Mouse (Mus musculus): ENCODE results near the gene Cavin1. TPM values are rescaled to one million over a fixed set of nuclear protein-coding genes. Genes with fewer than 3 reads are reported as not detected.

Cavin1 gene
- polyA plus RNA-seq, 2 experiments = 96.8 to 135 TPM

DNA sequence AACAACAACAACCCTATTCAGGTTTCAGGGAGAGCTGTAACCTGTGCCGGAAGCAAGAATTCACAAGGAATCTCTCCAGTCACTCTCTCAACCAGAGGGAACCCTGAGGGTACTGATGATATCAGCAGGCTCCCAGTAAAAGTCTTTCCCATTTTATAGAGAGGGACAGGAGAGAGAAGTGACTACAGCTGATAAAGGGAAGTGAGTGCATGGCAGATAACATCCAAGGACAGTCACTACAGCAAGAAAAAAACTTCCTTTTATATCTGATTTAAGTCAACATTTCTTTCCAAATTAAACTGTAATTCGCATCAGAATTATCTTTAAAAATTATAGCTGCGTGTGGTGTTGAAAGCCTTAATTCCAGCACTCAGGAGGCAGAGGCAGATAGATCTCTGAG is 43.3 kb downstream of the Cavin1 start:
- no peak overlapping the region for H3K9ac ChIP-seq (ENCODE audit: low read depth, low read length, severe bottlenecking)
- no peak for DNase-seq (ENCODE audit: low spot score)
- WGBS = 90% methylated on average over 3 of the region's 3 CpGs

DNA sequence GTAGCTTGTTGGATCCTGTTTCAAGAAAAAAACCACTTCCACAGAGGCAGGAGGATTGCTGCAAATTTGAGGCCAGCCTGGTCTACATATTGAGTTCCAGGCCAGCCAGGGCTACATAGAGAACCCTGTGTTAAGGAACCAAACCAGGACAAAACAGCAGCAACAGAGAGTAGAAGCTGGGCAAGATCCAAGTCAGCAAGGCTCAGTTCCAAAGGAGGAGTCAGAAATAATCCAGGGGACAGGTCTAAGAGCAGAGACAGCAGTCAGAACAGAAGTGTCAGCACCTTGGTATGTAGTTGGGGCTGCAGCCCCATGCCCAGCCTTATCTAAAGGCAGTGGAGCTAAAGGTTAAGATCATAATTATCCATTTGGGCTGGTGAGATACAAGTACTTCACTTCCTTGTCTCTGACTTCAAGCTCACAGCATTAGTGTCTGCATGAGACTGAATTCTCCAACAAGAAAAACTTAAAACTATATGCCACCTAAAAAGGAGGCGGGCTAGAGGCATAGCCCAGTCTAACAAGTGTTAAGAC is 46.2 kb downstream of the Cavin1 start:
- Histone ChIP-seq H3K9ac (ENCODE audit: low read depth, low read length, severe bottlenecking) (no peak overlapping the region), H3K4me3 (replicated peaks; ENCODE audit: low read length) (no peak overlapping the region), H3K4me2 (replicated peaks; ENCODE audit: low read depth, low read length, severe bottlenecking) (no peak overlapping the region), H3K36me3 (ENCODE audit: control insufficient read depth, insufficient read depth, low read length) (no peaks in the 10 kb centered on the region; the same call in 1 of the 2 replicates), H3K27ac (replicated peaks; ENCODE audit: low read depth, low read length) (no peak overlapping the region), H3K4me1 (ENCODE audit: control insufficient read depth, insufficient read depth, low read length) (no peaks in the 10 kb centered on the region), H3K27me3 (ENCODE audit: control insufficient read depth, insufficient read depth, low read length) (no peaks in the 10 kb centered on the region), H3K9me3 (ENCODE audit: control insufficient read depth, low read length) (no peaks in the 10 kb centered on the region)
- WGBS = 91% methylated on average over 1 of the region's 1 CpGs
- no peak for DNase-seq (ENCODE audit: low spot score)
- TF ChIP-seq POLR2A (IDR thresholded peaks at IDR 0.05; ENCODE audit: borderline replicate concordance, extremely low read depth, insufficient read depth, insufficient read length) = no peak
- no peak for ATAC-seq (ENCODE audit: low FRiP score, low read depth)

More for the DNA sequence above, 43.3 kb downstream of the Cavin1 start:
- no peak overlapping the region for H3K4me2 ChIP-seq (replicated peaks; ENCODE audit: low read depth, low read length, severe bottlenecking)
- peaks cover 2% of the 10 kb centered on the region for H3K36me3 ChIP-seq (ENCODE audit: control insufficient read depth, insufficient read depth, low read length)
- no peak overlapping the region for H3K4me3 ChIP-seq (replicated peaks; ENCODE audit: low read length)
- no peaks in the 10 kb centered on the region for H3K9me3 ChIP-seq (ENCODE audit: control insufficient read depth, low read length)
- peaks cover 7% of the 10 kb centered on the region for H3K4me1 ChIP-seq (ENCODE audit: control insufficient read depth, insufficient read depth, low read length)
- no peak overlapping the region for H3K27ac ChIP-seq (replicated peaks; ENCODE audit: low read depth, low read length)
- no peak for ATAC-seq (ENCODE audit: low FRiP score, low read depth)
- no peaks in the 10 kb centered on the region for H3K27me3 ChIP-seq (ENCODE audit: control insufficient read depth, insufficient read depth, low read length)
- TF ChIP-seq POLR2A (IDR thresholded peaks at IDR 0.05; ENCODE audit: borderline replicate concordance, extremely low read depth, insufficient read depth, insufficient read length) = no peak

DNA sequence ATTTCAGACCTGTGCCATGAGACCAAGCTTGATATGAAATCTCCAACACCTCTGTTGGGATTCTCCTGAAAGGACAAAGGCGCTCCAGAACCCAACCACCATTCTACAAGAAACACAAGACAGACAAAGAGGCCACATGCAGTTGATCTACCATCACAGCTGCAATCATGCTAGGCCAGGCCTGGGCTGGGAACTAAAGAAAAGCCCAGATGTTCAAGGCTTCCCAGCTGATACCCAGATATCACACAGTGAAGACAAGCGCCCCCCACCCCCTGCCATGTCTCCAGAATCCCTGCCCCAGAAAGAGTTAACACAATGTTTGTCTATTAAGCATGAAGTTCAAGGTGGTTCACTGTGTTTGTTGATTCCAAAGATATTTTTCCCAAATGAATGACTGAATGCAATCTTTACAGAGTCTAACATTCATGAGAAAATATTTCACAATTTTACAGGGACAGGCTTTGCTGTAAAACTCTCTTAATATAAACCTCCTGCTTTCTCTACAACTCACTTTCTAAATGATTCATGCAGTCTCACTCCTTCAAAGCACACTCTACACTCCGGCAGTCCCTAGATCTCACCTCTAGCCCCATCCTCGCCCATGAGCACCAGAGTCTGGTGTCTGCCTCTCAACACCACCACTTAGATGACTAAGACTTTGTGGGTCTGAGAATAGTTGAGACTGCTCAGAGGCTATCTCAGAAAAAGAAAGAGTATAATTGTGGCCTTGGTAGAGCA is 49.6 kb downstream of the Cavin1 start:
- Histone ChIP-seq H3K9me3 (ENCODE audit: control insufficient read depth, low read length) (no peaks in the 10 kb centered on the region), H3K27ac (replicated peaks; ENCODE audit: low read depth, low read length) (no peak overlapping the region), H3K4me3 (replicated peaks; ENCODE audit: low read length) (no peak overlapping the region), H3K4me2 (replicated peaks; ENCODE audit: low read depth, low read length, severe bottlenecking) (no peak overlapping the region), H3K9ac (ENCODE audit: low read depth, low read length, severe bottlenecking) (no peak overlapping the region), H3K27me3 (ENCODE audit: control insufficient read depth, insufficient read depth, low read length) (no peaks in the 10 kb centered on the region), H3K4me1 (ENCODE audit: control insufficient read depth, insufficient read depth, low read length) (no peaks in the 10 kb centered on the region), H3K36me3 (ENCODE audit: control insufficient read depth, insufficient read depth, low read length) (no peaks in the 10 kb centered on the region; the same call in 1 of the 2 replicates)
- ATAC-seq (ENCODE audit: low FRiP score, low read depth) = no peak
- no peak for DNase-seq (ENCODE audit: low spot score)
- no peak for TF ChIP-seq POLR2A (IDR thresholded peaks at IDR 0.05; ENCODE audit: borderline replicate concordance, extremely low read depth, insufficient read depth, insufficient read length)
- 81% methylated on average over 4 of the region's 4 CpGs for WGBS

DNA sequence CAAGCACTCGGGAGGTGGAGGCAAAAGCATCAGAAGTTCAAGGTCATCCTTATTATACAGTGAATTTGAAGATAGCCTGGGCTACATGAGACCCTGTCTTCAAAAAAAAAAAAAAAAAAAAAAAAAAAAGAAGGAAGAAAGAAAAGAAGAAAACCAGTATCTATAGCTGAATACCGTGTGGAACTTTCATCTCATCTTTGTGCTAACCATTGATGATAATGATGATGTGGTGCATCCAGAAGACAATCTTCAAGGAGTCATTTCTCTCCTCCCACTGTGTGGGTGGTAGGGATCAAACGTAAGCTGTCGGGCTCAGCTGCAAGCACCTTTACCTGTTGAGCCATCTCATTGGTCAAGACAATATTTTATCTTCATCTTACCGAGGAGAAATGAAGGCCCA is 52.7 kb downstream of the Cavin1 start:
- Histone ChIP-seq H3K4me1 (ENCODE audit: control insufficient read depth, insufficient read depth, low read length) (no peaks in the 10 kb centered on the region), H3K9ac (ENCODE audit: low read depth, low read length, severe bottlenecking) (no peak overlapping the region)
- TF ChIP-seq POLR2A (IDR thresholded peaks at IDR 0.05; ENCODE audit: borderline replicate concordance, extremely low read depth, insufficient read depth, insufficient read length) = no peak

DNA sequence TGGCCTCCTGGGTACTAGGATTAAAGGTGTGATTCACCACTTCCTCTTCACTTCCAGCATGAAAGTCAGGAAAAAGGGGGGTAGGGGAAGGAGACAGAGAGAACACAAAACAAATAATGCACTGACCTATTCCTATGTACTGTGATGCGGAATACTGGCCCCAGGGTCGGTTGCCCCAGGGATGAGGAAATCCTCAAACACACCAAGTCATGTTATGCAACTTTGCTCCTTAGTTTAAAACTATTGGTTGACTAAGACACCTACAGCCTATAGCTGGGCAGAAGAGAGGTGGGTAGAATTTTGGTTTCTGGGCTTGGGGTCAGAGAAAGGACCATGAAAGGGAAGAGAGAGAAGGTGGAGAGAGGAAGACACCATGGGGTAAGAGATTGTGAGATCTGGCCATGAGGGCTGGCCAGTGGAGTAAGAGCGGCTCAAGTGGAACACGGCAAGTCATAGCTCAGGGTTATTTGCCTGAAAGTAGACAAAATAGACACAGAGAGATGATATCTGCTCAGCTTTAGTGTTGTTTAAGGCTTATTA is 54.2 kb downstream of the Cavin1 start:
- Histone ChIP-seq H3K9me3 (ENCODE audit: control insufficient read depth, low read length) (no peaks in the 10 kb centered on the region), H3K27me3 (ENCODE audit: control insufficient read depth, insufficient read depth, low read length) (no peaks in the 10 kb centered on the region)

More for the DNA sequence above, 52.7 kb downstream of the Cavin1 start:
- Histone ChIP-seq H3K27me3 (ENCODE audit: control insufficient read depth, insufficient read depth, low read length) (no peaks in the 10 kb centered on the region), H3K27ac (replicated peaks; ENCODE audit: low read depth, low read length) (no peak overlapping the region), H3K36me3 (ENCODE audit: control insufficient read depth, insufficient read depth, low read length) (no peaks in the 10 kb centered on the region), H3K9me3 (ENCODE audit: control insufficient read depth, low read length) (no peaks in the 10 kb centered on the region), H3K4me3 (replicated peaks; ENCODE audit: low read length) (no peak overlapping the region), H3K4me2 (replicated peaks; ENCODE audit: low read depth, low read length, severe bottlenecking) (no peak overlapping the region)
- ATAC-seq (ENCODE audit: low FRiP score, low read depth) (no peak), DNase-seq (ENCODE audit: low spot score) (no peak)
- 89% methylated on average over 5 of the region's 5 CpGs for WGBS

More for the DNA sequence above, 54.2 kb downstream of the Cavin1 start:
- no peak for TF ChIP-seq POLR2A (IDR thresholded peaks at IDR 0.05; ENCODE audit: borderline replicate concordance, extremely low read depth, insufficient read depth, insufficient read length)
- 90% methylated on average over 4 of the region's 4 CpGs for WGBS
- Histone ChIP-seq H3K4me2 (replicated peaks; ENCODE audit: low read depth, low read length, severe bottlenecking) (no peak overlapping the region), H3K27ac (replicated peaks; ENCODE audit: low read depth, low read length) (no peak overlapping the region), H3K36me3 (ENCODE audit: control insufficient read depth, insufficient read depth, low read length) (no peaks in the 10 kb centered on the region), H3K4me3 (replicated peaks; ENCODE audit: low read length) (no peak overlapping the region), H3K4me1 (ENCODE audit: control insufficient read depth, insufficient read depth, low read length) (no peaks in the 10 kb centered on the region), H3K9ac (ENCODE audit: low read depth, low read length, severe bottlenecking) (no peak overlapping the region)
- DNase-seq (ENCODE audit: low spot score) (no peak), ATAC-seq (ENCODE audit: low FRiP score, low read depth) (no peak)

All from limb, embryonic 14.5 days (tissue).